Comparison of ENCODE assay signal across 10 mouse cellular contexts in genomic region chr4:141012558-141012957, GRCm38 (mm10). TPM values are rescaled to one million over a fixed set of nuclear protein-coding genes. Genes with fewer than 3 reads are reported as not detected.
DNase-seq lines count a peak whose midpoint lies in the region; ATAC-seq lines count a peak whose summit lies in the region.
"Had no signal": no experiment of that assay in that cellular context is flagged by ENCODE, and none has a peak within 500 bp of the region (broad histone marks: within the 10 kb centered on the region; RNA-seq: fewer than 3 reads in every experiment).

No protein-coding gene starts in this region.

- H3K4me1 ChIP-seq in hindbrain, embryonic 12.5 days = peaks cover 28% of the 10 kb centered on the region
- H3K4me1 ChIP-seq in hindbrain, embryonic 11.5 days (replicated peaks; ENCODE audit: control insufficient read depth, insufficient read depth, low read length) = peaks cover 3% of the 10 kb centered on the region; the same call in 1 of the 2 replicates
- H3K4me1 ChIP-seq in forebrain, embryonic 13.5 days = peaks cover 58% of the 10 kb centered on the region
- peaks cover 34% of the 10 kb centered on the region for H3K4me1 ChIP-seq in midbrain, embryonic 13.5 days (replicated peaks)

- H3K4me3 ChIP-seq in hindbrain, embryonic 12.5 days = peak overlapping the region; percentile 74; the same call in 1 of the 2 replicates
- no peak overlapping the region for H3K4me3 ChIP-seq in hindbrain, embryonic 11.5 days (ENCODE audit: low read depth, low read length)
- peak overlapping the region; percentile 81 for H3K4me3 ChIP-seq in forebrain, embryonic 13.5 days
- peak overlapping the region; percentile 17 for H3K4me3 ChIP-seq in midbrain, embryonic 13.5 days (replicated peaks)
- H3K4me3 ChIP-seq: liver, embryonic 15.5 days had no signal

- WGBS in hindbrain, embryonic 12.5 days = 77% methylated on average over 10 of the region's 10 CpGs
- WGBS in hindbrain, embryonic 11.5 days = 90% methylated on average over 10 of the region's 10 CpGs
- 72% methylated on average over 10 of the region's 10 CpGs for WGBS in forebrain, embryonic 13.5 days
- WGBS in midbrain, embryonic 13.5 days = 76% methylated on average over 10 of the region's 10 CpGs

- peak overlapping the region; percentile 84; the same call in 1 of the 2 replicates for H3K27ac ChIP-seq in hindbrain, embryonic 12.5 days
- no peak overlapping the region; the same call in 1 of the 2 replicates for H3K27ac ChIP-seq in hindbrain, embryonic 11.5 days (ENCODE audit: low read depth, low read length)
- peak overlapping the region; percentile 90 for H3K27ac ChIP-seq in forebrain, embryonic 13.5 days
- H3K27ac ChIP-seq in midbrain, embryonic 13.5 days = peak overlapping the region; percentile 82
- H3K27ac ChIP-seq: liver, embryonic 15.5 days had no signal

- H3K36me3 ChIP-seq in hindbrain, embryonic 12.5 days = peaks cover 58% of the 10 kb centered on the region
- peaks cover 21% of the 10 kb centered on the region for H3K36me3 ChIP-seq in hindbrain, embryonic 11.5 days (ENCODE audit: control insufficient read depth, insufficient read depth, low read length)
- peaks cover 63% of the 10 kb centered on the region for H3K36me3 ChIP-seq in forebrain, embryonic 13.5 days (ENCODE audit: poor library complexity, severe bottlenecking)
- peaks cover 64% of the 10 kb centered on the region for H3K36me3 ChIP-seq in midbrain, embryonic 13.5 days
- H3K36me3 ChIP-seq: liver, embryonic 15.5 days had no signal

- no peak for DNase-seq in hindbrain, embryonic 11.5 days (ENCODE audit: low spot score)
- peak; percentile 62 for DNase-seq in brain, adult 2 months (ENCODE audit: low read depth, low spot score)
- DNase-seq in urinary bladder, postnatal 14 days (ENCODE audit: low spot score) = no peak
- no peak for DNase-seq in gastrocnemius, adult 8-10 months (ENCODE audit: low spot score in 2 of 2)
- DNase-seq in left cerebral cortex, postnatal 14 days (ENCODE audit: low spot score in 2 of 2) = no peak
- DNase-seq: adrenal gland, adult 2 months had no signal

- intact Hi-C loops in left cerebral cortex, postnatal 14 days (cut with DNase I) = no loop called here

- peak overlapping the region; percentile 65 for H3K4me2 ChIP-seq in hindbrain, embryonic 12.5 days (replicated peaks)
- H3K4me2 ChIP-seq in hindbrain, embryonic 11.5 days (replicated peaks; ENCODE audit: low read depth, low read length) = no peak overlapping the region; the same call in 1 of the 2 replicates
- H3K4me2 ChIP-seq in forebrain, embryonic 13.5 days = peak overlapping the region; percentile 88
- peak overlapping the region; percentile 92 for H3K4me2 ChIP-seq in midbrain, embryonic 13.5 days (replicated peaks)
- H3K4me2 ChIP-seq: liver, embryonic 15.5 days had no signal

- H3K9me3 ChIP-seq in hindbrain, embryonic 12.5 days (replicated peaks) = no peaks in the 10 kb centered on the region; the same call in 1 of the 2 replicates
- H3K9me3 ChIP-seq in hindbrain, embryonic 11.5 days (ENCODE audit: control insufficient read depth, low read length) = no peaks in the 10 kb centered on the region
- no peaks in the 10 kb centered on the region for H3K9me3 ChIP-seq in forebrain, embryonic 13.5 days (replicated peaks)
- no peaks in the 10 kb centered on the region for H3K9me3 ChIP-seq in midbrain, embryonic 13.5 days
- H3K9me3 ChIP-seq: liver, embryonic 15.5 days had no signal

- 0 out of 2 replicates have a peak overlapping the region, but pooled peaks have one; percentile 90 for H3K9ac ChIP-seq in hindbrain, embryonic 12.5 days
- H3K9ac ChIP-seq in hindbrain, embryonic 11.5 days (ENCODE audit: low read depth, low read length) = no peak overlapping the region
- H3K9ac ChIP-seq in forebrain, embryonic 13.5 days = peak overlapping the region; percentile 94
- H3K9ac ChIP-seq in midbrain, embryonic 13.5 days (replicated peaks) = peak overlapping the region; percentile 90
- H3K9ac ChIP-seq: liver, embryonic 15.5 days had no signal

- no peak for ATAC-seq in hindbrain, embryonic 12.5 days (ENCODE audit: low FRiP score)
- no peak for ATAC-seq in hindbrain, embryonic 11.5 days (ENCODE audit: low FRiP score)
- ATAC-seq in forebrain, embryonic 13.5 days = no peak
- ATAC-seq in midbrain, embryonic 13.5 days = no peak

- H3K27me3 ChIP-seq in hindbrain, embryonic 12.5 days = no peaks in the 10 kb centered on the region
- no peaks in the 10 kb centered on the region for H3K27me3 ChIP-seq in hindbrain, embryonic 11.5 days (ENCODE audit: control insufficient read depth, insufficient read depth, low read length)
- no peaks in the 10 kb centered on the region for H3K27me3 ChIP-seq in forebrain, embryonic 13.5 days
- no peaks in the 10 kb centered on the region for H3K27me3 ChIP-seq in midbrain, embryonic 13.5 days

RNA-seq across cellular contexts. Expression of gene Mfap2, which starts 2.3 kb away (rescaled TPM):
- polyA plus RNA-seq in hindbrain, embryonic 12.5 days (2016; fragmentation: Nextera tagmentation; extraction: Ambion mirVana) = 344 and 345 TPM in 2 replicates
- 266 and 286 TPM in 2 replicates for polyA plus RNA-seq in hindbrain, embryonic 11.5 days (2014; fragmentation: Nextera tagmentation; extraction: Ambion mirVana)
- 253 and 270 TPM in 2 replicates for polyA plus RNA-seq in forebrain, embryonic 13.5 days (2015; fragmentation: Nextera tagmentation; extraction: Ambion mirVana)
- polyA plus RNA-seq in midbrain, embryonic 13.5 days (2015; fragmentation: Nextera tagmentation; extraction: Ambion mirVana) = 181 and 207 TPM in 2 replicates
- total RNA-seq in gastrocnemius, adult 8-10 months (2022) = 1 to 10 TPM in 2 of 4 experiments, under 1 TPM in 2; 0.48 to 2.2 (median 1.3) TPM
- 10 to 100 TPM in 1 of 2 experiments, 1 to 10 TPM in 1; 9.5 to 10.5 TPM for total RNA-seq in left cerebral cortex, postnatal 14 days (2021)

RNA-seq across cellular contexts. Expression of gene Atp13a2, which starts 25.9 kb away (rescaled TPM):
- polyA plus RNA-seq in hindbrain, embryonic 12.5 days (2016; fragmentation: Nextera tagmentation; extraction: Ambion mirVana) = 110 and 113 TPM in 2 replicates
- polyA plus RNA-seq in hindbrain, embryonic 11.5 days (2014; fragmentation: Nextera tagmentation; extraction: Ambion mirVana) = 34.9 and 39.8 TPM in 2 replicates
- polyA plus RNA-seq in forebrain, embryonic 13.5 days (2015; fragmentation: Nextera tagmentation; extraction: Ambion mirVana) = 76.9 and 85.9 TPM in 2 replicates
- polyA plus RNA-seq in midbrain, embryonic 13.5 days (2015; fragmentation: Nextera tagmentation; extraction: Ambion mirVana) = 118 and 127 TPM in 2 replicates
- total RNA-seq in gastrocnemius, adult 8-10 months (2022) = 10 to 100 TPM; 17.2 to 22.5 (median 18.4) TPM
- total RNA-seq in left cerebral cortex, postnatal 14 days (2021) = 100 to 1,000 TPM; 218 TPM

RNA-seq across cellular contexts. Expression of gene Crocc, which starts 47.8 kb away (rescaled TPM):
- polyA plus RNA-seq in hindbrain, embryonic 12.5 days (2016; fragmentation: Nextera tagmentation; extraction: Ambion mirVana) = 13.2 and 14.1 TPM in 2 replicates
- polyA plus RNA-seq in hindbrain, embryonic 11.5 days (2014; fragmentation: Nextera tagmentation; extraction: Ambion mirVana) = 6.3 and 7.6 TPM in 2 replicates
- 7.4 and 7.7 TPM in 2 replicates for polyA plus RNA-seq in forebrain, embryonic 13.5 days (2015; fragmentation: Nextera tagmentation; extraction: Ambion mirVana)
- 6.8 and 8.8 TPM in 2 replicates for polyA plus RNA-seq in midbrain, embryonic 13.5 days (2015; fragmentation: Nextera tagmentation; extraction: Ambion mirVana)
- total RNA-seq in gastrocnemius, adult 8-10 months (2022) = 1 to 10 TPM; 1.2 to 2.2 (median 1.9) TPM
- total RNA-seq in left cerebral cortex, postnatal 14 days (2021) = 10 to 100 TPM; 51.0 to 52.7 TPM

RNA-seq across cellular contexts. Expression of gene Sdhb, which starts 51.6 kb away (rescaled TPM):
- 349 and 383 TPM in 2 replicates for polyA plus RNA-seq in hindbrain, embryonic 12.5 days (2016; fragmentation: Nextera tagmentation; extraction: Ambion mirVana)
- polyA plus RNA-seq in hindbrain, embryonic 11.5 days (2014; fragmentation: Nextera tagmentation; extraction: Ambion mirVana) = 413 and 428 TPM in 2 replicates
- 478 and 480 TPM in 2 replicates for polyA plus RNA-seq in forebrain, embryonic 13.5 days (2015; fragmentation: Nextera tagmentation; extraction: Ambion mirVana)
- 457 and 464 TPM in 2 replicates for polyA plus RNA-seq in midbrain, embryonic 13.5 days (2015; fragmentation: Nextera tagmentation; extraction: Ambion mirVana)
- 100 to 1,000 TPM; 520 to 588 (median 538) TPM for total RNA-seq in gastrocnemius, adult 8-10 months (2022)
- 100 to 1,000 TPM; 196 to 202 TPM for total RNA-seq in left cerebral cortex, postnatal 14 days (2021)
